Mouse (Mus musculus): Measurements from ENCODE around the gene Rnf216. TPM values are rescaled to one million over a fixed set of nuclear protein-coding genes. Genes with fewer than 3 reads are reported as not detected.
"Not testable (repeated sequence)": the region's sequence is repeated elsewhere in the genome, so short reads cannot be mapped to it uniquely, and the experiment has no call there.

Gene Rnf216
- polyA plus RNA-seq, 1 experiment from 2014 or later = 26.9 TPM

GRCm38 (mm10) chr5:143134216-143135010 is 21.6 kb upstream of the Rnf216 start:
- not testable (repeated sequence) for H3K27ac ChIP-seq (ENCODE audit: low read depth, low read length); H3K4me1 ChIP-seq (ENCODE audit: control insufficient read depth, insufficient read depth, low read length); H3K9me3 ChIP-seq (replicated peaks; ENCODE audit: control insufficient read depth, low read length); H3K27me3 ChIP-seq (replicated peaks; ENCODE audit: control insufficient read depth, insufficient read depth, low read length); H3K4me3 ChIP-seq (ENCODE audit: low read depth, low read length); H3K36me3 ChIP-seq (ENCODE audit: control insufficient read depth, insufficient read depth, low read length); ATAC-seq; H3K4me2 ChIP-seq (ENCODE audit: low read length); DNase-seq (ENCODE audit: low spot score); H3K9ac ChIP-seq (ENCODE audit: low read length)
- WGBS = 83% methylated on average over 3 of the region's 6 CpGs

- Histone ChIP-seq H3K4me1 (ENCODE audit: control insufficient read depth, insufficient read depth, low read length) (no peaks in the 10 kb centered on the region), H3K9ac (ENCODE audit: low read length) (no peak overlapping the region), H3K27ac (ENCODE audit: low read depth, low read length) (no peak overlapping the region), H3K36me3 (ENCODE audit: control insufficient read depth, insufficient read depth, low read length) (no peaks in the 10 kb centered on the region), H3K4me3 (ENCODE audit: low read depth, low read length) (no peak overlapping the region), H3K27me3 (replicated peaks; ENCODE audit: control insufficient read depth, insufficient read depth, low read length) (no peaks in the 10 kb centered on the region), H3K4me2 (ENCODE audit: low read length) (no peak overlapping the region), H3K9me3 (replicated peaks; ENCODE audit: control insufficient read depth, low read length) (no peaks in the 10 kb centered on the region)
- 91% methylated on average over 13 of the region's 13 CpGs for WGBS
- ATAC-seq (no peak), DNase-seq (ENCODE audit: low spot score) (no peak)
Observed at GRCm38 (mm10) chr5:143132935-143133514, 20.2 kb upstream of the Rnf216 start.

- WGBS = 91% methylated on average over 7 of the region's 7 CpGs
- no peak overlapping the region for H3K27ac ChIP-seq (ENCODE audit: low read depth, low read length)
Observed at GRCm38 (mm10) chr5:143130342-143130741, 17.5 kb upstream of the Rnf216 start.

GRCm38 (mm10) chr5:143129101-143129500 is 16.3 kb upstream of the Rnf216 start:
- no peak overlapping the region for H3K4me2 ChIP-seq (ENCODE audit: low read length)
- 95% methylated on average over 16 of the region's 16 CpGs for WGBS
- ATAC-seq (no peak), DNase-seq (ENCODE audit: low spot score) (no peak)
- no peak overlapping the region for H3K4me3 ChIP-seq (ENCODE audit: low read depth, low read length)
- no peaks in the 10 kb centered on the region for H3K27me3 ChIP-seq (replicated peaks; ENCODE audit: control insufficient read depth, insufficient read depth, low read length)
- no peaks in the 10 kb centered on the region for H3K9me3 ChIP-seq (replicated peaks; ENCODE audit: control insufficient read depth, low read length)
- H3K4me1 ChIP-seq (ENCODE audit: control insufficient read depth, insufficient read depth, low read length) = no peaks in the 10 kb centered on the region
- no peak overlapping the region for H3K9ac ChIP-seq (ENCODE audit: low read length)
- no peaks in the 10 kb centered on the region for H3K36me3 ChIP-seq (ENCODE audit: control insufficient read depth, insufficient read depth, low read length)
- no peak overlapping the region for H3K27ac ChIP-seq (ENCODE audit: low read depth, low read length)

More at GRCm38 (mm10) chr5:143130342-143130741, 17.5 kb upstream of the Rnf216 start:
- H3K27me3 ChIP-seq (replicated peaks; ENCODE audit: control insufficient read depth, insufficient read depth, low read length) = no peaks in the 10 kb centered on the region
- H3K4me1 ChIP-seq (ENCODE audit: control insufficient read depth, insufficient read depth, low read length) = no peaks in the 10 kb centered on the region
- no peak overlapping the region for H3K4me3 ChIP-seq (ENCODE audit: low read depth, low read length)
- no peak for ATAC-seq
- no peak overlapping the region for H3K9ac ChIP-seq (ENCODE audit: low read length)
- no peak overlapping the region for H3K4me2 ChIP-seq (ENCODE audit: low read length)
- no peaks in the 10 kb centered on the region for H3K36me3 ChIP-seq (ENCODE audit: control insufficient read depth, insufficient read depth, low read length)
- no peaks in the 10 kb centered on the region for H3K9me3 ChIP-seq (replicated peaks; ENCODE audit: control insufficient read depth, low read length)
- no peak for DNase-seq (ENCODE audit: low spot score)

GRCm38 (mm10) chr5:143127837-143128236 is 15.0 kb upstream of the Rnf216 start:
- no peaks in the 10 kb centered on the region for H3K36me3 ChIP-seq (ENCODE audit: control insufficient read depth, insufficient read depth, low read length)
- no peaks in the 10 kb centered on the region for H3K9me3 ChIP-seq (replicated peaks; ENCODE audit: control insufficient read depth, low read length)
- ATAC-seq (no peak), DNase-seq (ENCODE audit: low spot score) (no peak)
- no peaks in the 10 kb centered on the region for H3K27me3 ChIP-seq (replicated peaks; ENCODE audit: control insufficient read depth, insufficient read depth, low read length)
- H3K9ac ChIP-seq (ENCODE audit: low read length) = no peak overlapping the region
- no peak overlapping the region for H3K4me3 ChIP-seq (ENCODE audit: low read depth, low read length)
- 79% methylated on average over 8 of the region's 8 CpGs for WGBS
- H3K4me2 ChIP-seq (ENCODE audit: low read length) = no peak overlapping the region
- H3K4me1 ChIP-seq (ENCODE audit: control insufficient read depth, insufficient read depth, low read length) = no peaks in the 10 kb centered on the region
- H3K27ac ChIP-seq (ENCODE audit: low read depth, low read length) = no peak overlapping the region

GRCm38 (mm10) chr5:143126908-143127307 is 14.1 kb upstream of the Rnf216 start:
- Histone ChIP-seq H3K27ac (ENCODE audit: low read depth, low read length) (no peak overlapping the region), H3K36me3 (ENCODE audit: control insufficient read depth, insufficient read depth, low read length) (no peaks in the 10 kb centered on the region), H3K9ac (ENCODE audit: low read length) (no peak overlapping the region), H3K4me3 (ENCODE audit: low read depth, low read length) (no peak overlapping the region), H3K27me3 (replicated peaks; ENCODE audit: control insufficient read depth, insufficient read depth, low read length) (no peaks in the 10 kb centered on the region), H3K9me3 (replicated peaks; ENCODE audit: control insufficient read depth, low read length) (no peaks in the 10 kb centered on the region), H3K4me2 (ENCODE audit: low read length) (no peak overlapping the region), H3K4me1 (ENCODE audit: control insufficient read depth, insufficient read depth, low read length) (no peaks in the 10 kb centered on the region)
- WGBS = 77% methylated on average over 4 of the region's 4 CpGs
- ATAC-seq (no peak), DNase-seq (ENCODE audit: low spot score) (no peak)

- Histone ChIP-seq H3K9ac (ENCODE audit: low read length) (no peak overlapping the region), H3K4me2 (ENCODE audit: low read length) (no peak overlapping the region), H3K36me3 (ENCODE audit: control insufficient read depth, insufficient read depth, low read length) (no peaks in the 10 kb centered on the region), H3K27ac (ENCODE audit: low read depth, low read length) (peak overlapping the region; percentile 82; the same call in 1 of the 2 replicates), H3K27me3 (replicated peaks; ENCODE audit: control insufficient read depth, insufficient read depth, low read length) (no peaks in the 10 kb centered on the region), H3K4me1 (ENCODE audit: control insufficient read depth, insufficient read depth, low read length) (no peaks in the 10 kb centered on the region), H3K9me3 (replicated peaks; ENCODE audit: control insufficient read depth, low read length) (no peaks in the 10 kb centered on the region), H3K4me3 (ENCODE audit: low read depth, low read length) (no peak overlapping the region)
- ATAC-seq (no peak), DNase-seq (ENCODE audit: low spot score) (no peak)
- WGBS = 93% methylated on average over 9 of the region's 9 CpGs
Observed at GRCm38 (mm10) chr5:143126089-143126488, 13.3 kb upstream of the Rnf216 start.

- H3K9me3 ChIP-seq (replicated peaks; ENCODE audit: control insufficient read depth, low read length) = no peaks in the 10 kb centered on the region
- WGBS = 24% methylated on average over 7 of the region's 7 CpGs
- ATAC-seq = 0 out of 2 replicates have a peak, but pooled peaks have one; percentile 52
Observed at GRCm38 (mm10) chr5:143125601-143126000, 12.8 kb upstream of the Rnf216 start.

GRCm38 (mm10) chr5:143124805-143125378 is 12.1 kb upstream of the Rnf216 start:
- H3K4me1 ChIP-seq (ENCODE audit: control insufficient read depth, insufficient read depth, low read length) = no peaks in the 10 kb centered on the region
- DNase-seq (ENCODE audit: low spot score) (no peak), ATAC-seq (no peak)
- no peaks in the 10 kb centered on the region for H3K36me3 ChIP-seq (ENCODE audit: control insufficient read depth, insufficient read depth, low read length)
- peak overlapping the region; percentile 82 for H3K27ac ChIP-seq (ENCODE audit: low read depth, low read length)
- H3K27me3 ChIP-seq (replicated peaks; ENCODE audit: control insufficient read depth, insufficient read depth, low read length) = no peaks in the 10 kb centered on the region
- no peaks in the 10 kb centered on the region for H3K9me3 ChIP-seq (replicated peaks; ENCODE audit: control insufficient read depth, low read length)
- no peak overlapping the region for H3K4me3 ChIP-seq (ENCODE audit: low read depth, low read length)
- no peak overlapping the region for H3K4me2 ChIP-seq (ENCODE audit: low read length)
- no peak overlapping the region for H3K9ac ChIP-seq (ENCODE audit: low read length)
- WGBS = 73% methylated on average over 4 of the region's 4 CpGs

More at GRCm38 (mm10) chr5:143125601-143126000, 12.8 kb upstream of the Rnf216 start:
- Histone ChIP-seq H3K27me3 (replicated peaks; ENCODE audit: control insufficient read depth, insufficient read depth, low read length) (no peaks in the 10 kb centered on the region), H3K36me3 (ENCODE audit: control insufficient read depth, insufficient read depth, low read length) (no peaks in the 10 kb centered on the region), H3K4me1 (ENCODE audit: control insufficient read depth, insufficient read depth, low read length) (no peaks in the 10 kb centered on the region), H3K27ac (ENCODE audit: low read depth, low read length) (peak overlapping the region; percentile 82), H3K4me3 (ENCODE audit: low read depth, low read length) (no peak overlapping the region), H3K9ac (ENCODE audit: low read length) (no peak overlapping the region), H3K4me2 (ENCODE audit: low read length) (0 out of 2 replicates have a peak overlapping the region, but pooled peaks have one; percentile 5)
- DNase-seq (ENCODE audit: low spot score) = peak; percentile 81

All from forebrain, embryonic 14.5 days (tissue).